Mouse (Mus musculus): ENCODE measurements around the gene Hspa14. TPM values are rescaled to one million over a fixed set of nuclear protein-coding genes. Genes with fewer than 3 reads are reported as not detected.
A peak's percentile ranks its signal among the peaks of the same experiment; 100 is the strongest.

Gene Hspa14
- polyA plus RNA-seq (2012; rRNA removed) = 22.0 and 23.0 TPM in 2 replicates

DNA sequence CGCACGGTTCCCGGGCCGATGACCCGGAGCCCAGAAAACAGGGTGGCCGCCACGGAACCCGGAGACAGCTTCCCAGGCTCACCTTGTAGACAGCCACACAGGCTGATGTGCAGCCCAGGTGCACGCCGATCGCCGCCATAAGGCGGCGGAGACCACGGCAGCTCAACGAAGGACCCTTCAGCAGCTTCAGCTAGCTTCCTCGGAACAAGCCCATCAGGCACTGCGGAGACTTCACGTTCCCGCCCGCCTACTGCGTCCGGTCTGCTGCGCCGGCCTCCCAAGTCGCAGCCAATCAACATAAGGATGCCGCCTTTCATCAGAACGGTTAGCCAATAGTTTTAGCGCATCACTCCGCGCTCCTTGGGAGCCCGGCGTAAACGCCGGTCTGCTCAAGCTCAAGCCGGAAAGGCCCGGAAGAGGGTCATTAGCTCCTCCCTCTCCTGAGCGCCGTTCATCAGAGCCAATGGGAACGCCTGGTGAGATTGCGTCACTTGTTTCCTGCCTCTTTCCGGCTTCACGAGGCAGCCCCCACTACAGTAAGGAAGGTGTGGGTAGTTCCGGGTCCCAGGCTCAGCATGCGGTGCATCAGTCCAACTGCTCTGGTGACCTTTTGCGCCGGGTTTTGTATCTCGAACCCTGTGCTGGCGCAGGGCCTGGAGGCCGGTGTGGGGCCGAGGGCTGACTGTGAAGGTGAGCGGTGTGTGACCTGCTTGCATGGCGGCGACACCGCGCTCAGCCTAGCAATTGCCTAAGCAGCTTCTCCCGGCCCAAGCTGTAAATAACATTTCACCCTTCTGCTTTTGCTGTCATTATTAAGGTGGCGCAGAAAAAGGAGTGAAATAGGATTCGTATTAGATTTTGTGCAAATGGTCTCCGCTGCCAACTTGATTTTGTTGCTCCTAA is at the start of gene Hspa14, which contains the start of the genes Gm45902 and Cdnf:
Gene Hspa14, minus strand, starts transcription at position 263 of the 903 bp plus-strand sequence.
Gene Gm45902, minus strand, starts transcription at position 239 of the 903 bp plus-strand sequence.
Gene Cdnf, plus strand, starts transcription at position 479 of the 903 bp plus-strand sequence.
- Histone ChIP-seq H3K36me3 (ENCODE audit: control insufficient read depth, insufficient read depth, low read length) (peaks cover 15% of the 10 kb centered on the region), H3K27me3 (ENCODE audit: control insufficient read depth, insufficient read depth, low read length) (no peaks in the 10 kb centered on the region), H3K4me3 (ENCODE audit: extremely low read depth, insufficient read depth, insufficient read length) (peak within 1 kb of the TSS; percentile 75), H3K27ac (ENCODE audit: insufficient read depth, low read length) (peak within 1 kb of the TSS; percentile 94), H3K4me1 (ENCODE audit: control insufficient read depth, insufficient read depth, insufficient read length) (peaks cover 3% of the 10 kb centered on the region; the same call in 1 of the 2 replicates)
- DNase-seq (ENCODE audit: low read depth in 1 of 2, low spot score in 2 of 2) = peak; percentile 94 to 99
- WGBS = under 1% methylated on average over 60 of the region's 60 CpGs
- no peak for TF ChIP-seq CTCF (IDR thresholded peaks at IDR 0.05; ENCODE audit: extremely low read depth, insufficient read depth, insufficient read length, insufficient replicate concordance)
- peak; percentile 95 for TF ChIP-seq POLR2A (IDR thresholded peaks at IDR 0.05; ENCODE audit: low read depth, low read length)

GRCm38 (mm10) chr2:3546588-3546987 is 34.0 kb upstream of the Hspa14 start:
- no peaks in the 10 kb centered on the region for H3K27me3 ChIP-seq (ENCODE audit: control insufficient read depth, insufficient read depth, low read length)
- WGBS = 7% methylated on average over 4 of the region's 4 CpGs

DNA sequence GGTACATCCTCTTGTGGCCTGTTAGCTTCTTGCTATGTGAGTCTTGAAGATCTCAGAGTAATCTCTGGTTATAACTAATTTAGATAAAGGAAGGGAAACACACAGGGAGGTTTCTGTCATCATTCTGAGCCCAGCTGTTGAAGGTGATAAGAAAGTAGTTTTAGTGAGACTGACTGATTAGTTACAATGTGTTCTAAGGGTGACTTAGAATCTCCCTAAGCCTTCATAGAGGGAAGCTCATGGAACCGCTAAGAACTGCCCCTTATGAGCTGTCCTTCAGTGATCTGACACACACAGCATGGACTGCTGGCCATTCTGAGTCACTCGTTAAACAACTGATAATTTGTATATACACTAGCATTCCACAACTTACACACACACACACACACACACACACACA is 33.4 kb upstream of the Hspa14 start:
- H3K27me3 ChIP-seq (ENCODE audit: control insufficient read depth, insufficient read depth, low read length) = no peaks in the 10 kb centered on the region
- no peak overlapping the region for H3K27ac ChIP-seq (ENCODE audit: insufficient read depth, low read length)
- WGBS = 54% methylated on average over 2 of the region's 2 CpGs
- no peak overlapping the region for H3K4me3 ChIP-seq (ENCODE audit: extremely low read depth, insufficient read depth, insufficient read length)
- no peak for TF ChIP-seq CTCF (IDR thresholded peaks at IDR 0.05; ENCODE audit: extremely low read depth, insufficient read depth, insufficient read length, insufficient replicate concordance)
- no peak for TF ChIP-seq POLR2A (IDR thresholded peaks at IDR 0.05; ENCODE audit: low read depth, low read length)
- DNase-seq (ENCODE audit: low read depth in 1 of 2, low spot score in 2 of 2) = no peak
- H3K4me1 ChIP-seq (ENCODE audit: control insufficient read depth, insufficient read depth, insufficient read length) = no peaks in the 10 kb centered on the region
- no peaks in the 10 kb centered on the region for H3K36me3 ChIP-seq (ENCODE audit: control insufficient read depth, insufficient read depth, low read length)

More at GRCm38 (mm10) chr2:3546588-3546987, 34.0 kb upstream of the Hspa14 start:
- no peak overlapping the region for H3K27ac ChIP-seq (ENCODE audit: insufficient read depth, low read length)
- no peak overlapping the region for H3K4me3 ChIP-seq (ENCODE audit: extremely low read depth, insufficient read depth, insufficient read length)
- H3K4me1 ChIP-seq (ENCODE audit: control insufficient read depth, insufficient read depth, insufficient read length) = no peaks in the 10 kb centered on the region
- no peaks in the 10 kb centered on the region for H3K36me3 ChIP-seq (ENCODE audit: control insufficient read depth, insufficient read depth, low read length)
- no peak for TF ChIP-seq POLR2A (IDR thresholded peaks at IDR 0.05; ENCODE audit: low read depth, low read length)
- TF ChIP-seq CTCF (IDR thresholded peaks at IDR 0.05; ENCODE audit: extremely low read depth, insufficient read depth, insufficient read length, insufficient replicate concordance) = peak; percentile 85; the same call in 1 of the 2 replicates
- peak; percentile 33 to 54 for DNase-seq (ENCODE audit: low read depth in 1 of 2, low spot score in 2 of 2)

- Histone ChIP-seq H3K4me1 (ENCODE audit: control insufficient read depth, insufficient read depth, insufficient read length) (no peaks in the 10 kb centered on the region), H3K4me3 (ENCODE audit: extremely low read depth, insufficient read depth, insufficient read length) (no peak overlapping the region), H3K27ac (ENCODE audit: insufficient read depth, low read length) (no peak overlapping the region), H3K36me3 (ENCODE audit: control insufficient read depth, insufficient read depth, low read length) (no peaks in the 10 kb centered on the region), H3K27me3 (ENCODE audit: control insufficient read depth, insufficient read depth, low read length) (no peaks in the 10 kb centered on the region)
- no peak for DNase-seq (ENCODE audit: low read depth in 1 of 2, low spot score in 2 of 2)
- TF ChIP-seq POLR2A (IDR thresholded peaks at IDR 0.05; ENCODE audit: low read depth, low read length) (no peak), CTCF (IDR thresholded peaks at IDR 0.05; ENCODE audit: extremely low read depth, insufficient read depth, insufficient read length, insufficient replicate concordance) (no peak)
- WGBS = 70% methylated on average over 9 of the region's 9 CpGs
Measured at GRCm38 (mm10) chr2:3541307-3542079, 28.9 kb upstream of the Hspa14 start.

DNA sequence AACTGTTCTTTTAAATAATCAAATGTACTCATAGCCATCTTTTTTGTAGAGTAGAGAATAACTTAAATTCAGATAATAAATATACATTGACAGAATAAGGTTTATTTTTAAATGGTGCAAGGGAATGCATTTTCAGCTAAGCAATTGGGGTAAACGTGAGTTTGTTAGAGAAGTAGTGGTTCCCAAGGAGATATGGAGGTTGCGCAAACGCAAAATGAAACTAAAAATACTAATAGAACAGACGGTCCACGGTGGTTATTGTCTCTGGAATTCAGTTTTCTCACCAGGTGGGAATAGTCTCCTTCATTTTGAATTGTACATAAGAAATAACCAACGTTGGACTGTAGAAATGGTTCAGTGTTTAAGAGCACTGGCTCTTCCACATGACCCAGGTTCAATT is 13.7 kb upstream of the Hspa14 start:
- no peaks in the 10 kb centered on the region for H3K4me1 ChIP-seq (ENCODE audit: control insufficient read depth, insufficient read depth, insufficient read length)
- H3K27me3 ChIP-seq (ENCODE audit: control insufficient read depth, insufficient read depth, low read length) = no peaks in the 10 kb centered on the region
- TF ChIP-seq POLR2A (IDR thresholded peaks at IDR 0.05; ENCODE audit: low read depth, low read length) = no peak
- no peak for TF ChIP-seq CTCF (IDR thresholded peaks at IDR 0.05; ENCODE audit: extremely low read depth, insufficient read depth, insufficient read length, insufficient replicate concordance)
- DNase-seq (ENCODE audit: low read depth in 1 of 2, low spot score in 2 of 2) = no peak
- 63% methylated on average over 6 of the region's 6 CpGs for WGBS
- no peak overlapping the region for H3K27ac ChIP-seq (ENCODE audit: insufficient read depth, low read length)
- H3K4me3 ChIP-seq (ENCODE audit: extremely low read depth, insufficient read depth, insufficient read length) = no peak overlapping the region
- H3K36me3 ChIP-seq (ENCODE audit: control insufficient read depth, insufficient read depth, low read length) = no peaks in the 10 kb centered on the region

DNA sequence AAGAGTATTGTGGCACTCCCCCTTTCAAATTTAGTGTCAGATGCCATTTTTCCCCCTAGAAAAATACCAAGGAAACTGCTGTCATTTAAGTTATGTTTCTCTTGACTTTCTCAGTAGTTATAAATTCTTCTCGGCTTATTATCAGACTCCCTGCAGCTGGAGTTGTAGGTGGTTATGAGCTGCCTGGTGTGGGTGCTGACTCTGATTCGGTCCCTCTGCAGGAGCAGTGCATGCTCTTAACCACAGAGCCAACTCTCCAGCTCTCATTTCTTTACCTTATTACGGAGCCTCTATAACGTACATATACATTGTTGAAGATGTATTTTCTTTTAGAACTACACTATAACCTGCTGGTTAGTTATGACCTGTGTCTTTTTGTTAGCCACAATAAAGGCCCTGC is 9.9 kb upstream of the Hspa14 start:
- no peaks in the 10 kb centered on the region for H3K4me1 ChIP-seq (ENCODE audit: control insufficient read depth, insufficient read depth, insufficient read length)
- H3K36me3 ChIP-seq (ENCODE audit: control insufficient read depth, insufficient read depth, low read length) = no peaks in the 10 kb centered on the region
- no peak overlapping the region for H3K4me3 ChIP-seq (ENCODE audit: extremely low read depth, insufficient read depth, insufficient read length)
- H3K27ac ChIP-seq (ENCODE audit: insufficient read depth, low read length) = no peak overlapping the region
- no peak for TF ChIP-seq POLR2A (IDR thresholded peaks at IDR 0.05; ENCODE audit: low read depth, low read length)
- TF ChIP-seq CTCF (IDR thresholded peaks at IDR 0.05; ENCODE audit: extremely low read depth, insufficient read depth, insufficient read length, insufficient replicate concordance) = no peak
- DNase-seq (ENCODE audit: low read depth in 1 of 2, low spot score in 2 of 2) = no peak
- no peaks in the 10 kb centered on the region for H3K27me3 ChIP-seq (ENCODE audit: control insufficient read depth, insufficient read depth, low read length)
- WGBS = 73% methylated on average over 4 of the region's 4 CpGs

All from spleen, adult 2 months (tissue).